Mouse (Mus musculus): ENCODE results near the gene Cpne8. TPM values are rescaled to one million over a fixed set of nuclear protein-coding genes. Genes with fewer than 3 reads are reported as not detected.

Gene Cpne8
- polyA plus RNA-seq (2015; fragmentation: Nextera tagmentation; extraction: Ambion mirVana), result 20.6 and 23.4 TPM in 2 replicates

GRCm38 (mm10) chr15:90678985-90679759 lies at the start of gene Cpne8:
Cpne8 (minus strand) TSS chr15:90679432.

